20 mouse cellular contexts compared by ENCODE assay signal in genomic region chr8:41795625-41796024, GRCm38 (mm10).
A peak's percentile ranks its signal among the peaks of the same experiment; 100 is the strongest.
DNase-seq lines count a peak whose midpoint lies in the region; ATAC-seq lines count a peak whose summit lies in the region.
"Had no signal": no experiment of that assay in that cellular context is flagged by ENCODE, and none has a peak within 500 bp of the region (broad histone marks: within the 10 kb centered on the region; RNA-seq: fewer than 3 reads in every experiment).

No protein-coding gene starts in this region.

- no peaks in the 10 kb centered on the region for H3K9me3 ChIP-seq in neural tube, embryonic 15.5 days (replicated peaks)
- no peaks in the 10 kb centered on the region for H3K9me3 ChIP-seq in limb, embryonic 11.5 days (ENCODE audit: control insufficient read depth, low read length)
- H3K9me3 ChIP-seq: embryonic facial prominence, embryonic 10.5 days; forebrain, embryonic 13.5 days; heart, embryonic 12.5 days; hindbrain, embryonic 10.5 days; hindbrain, embryonic 15.5 days had no signal

- DNase-seq in frontal cortex, postnatal 10 days (ENCODE audit: low spot score in 2 of 2) = no peak
- DNase-seq in neural tube, embryonic 10.5 days (ENCODE audit: extremely low spot score, low spot score) = no peak
- DNase-seq in limb, embryonic 11.5 days (ENCODE audit: low spot score) = peak; percentile 29
- no peak for DNase-seq in thymus, postnatal 36 days
- no peak for DNase-seq in kidney, postnatal 36 days
- DNase-seq: adrenal gland, postnatal 14 days; cerebellum, adult 11-12 months; cerebellum, adult 9-11 months; cerebellum, postnatal 36 days; gastrocnemius, adult 2 months; gastrocnemius, postnatal 25 days had no signal

- H3K36me3 ChIP-seq in neural tube, embryonic 15.5 days = no peaks in the 10 kb centered on the region
- H3K36me3 ChIP-seq in limb, embryonic 11.5 days (ENCODE audit: control insufficient read depth, insufficient read depth, low read length) = no peaks in the 10 kb centered on the region
- H3K36me3 ChIP-seq: embryonic facial prominence, embryonic 10.5 days; heart, embryonic 12.5 days; hindbrain, embryonic 10.5 days; hindbrain, embryonic 15.5 days had no signal

- WGBS in neural tube, embryonic 15.5 days = 66% methylated on average over 2 of the region's 2 CpGs
- WGBS in limb, embryonic 11.5 days = 22% methylated on average over 2 of the region's 2 CpGs

- H3K4me2 ChIP-seq in neural tube, embryonic 15.5 days = no peak overlapping the region
- H3K4me2 ChIP-seq in limb, embryonic 11.5 days (ENCODE audit: low read depth, severe bottlenecking) = no peak overlapping the region
- H3K4me2 ChIP-seq: forebrain, embryonic 13.5 days; heart, embryonic 12.5 days; hindbrain, embryonic 15.5 days had no signal

- no peak overlapping the region for H3K9ac ChIP-seq in neural tube, embryonic 15.5 days (replicated peaks)
- H3K9ac ChIP-seq in limb, embryonic 11.5 days (ENCODE audit: low read length) = no peak overlapping the region
- H3K9ac ChIP-seq: forebrain, embryonic 13.5 days; heart, embryonic 12.5 days; hindbrain, embryonic 15.5 days had no signal

- H3K4me1 ChIP-seq in neural tube, embryonic 15.5 days = no peaks in the 10 kb centered on the region
- H3K4me1 ChIP-seq in limb, embryonic 11.5 days (ENCODE audit: control insufficient read depth, insufficient read depth, low read length) = no peaks in the 10 kb centered on the region
- H3K4me1 ChIP-seq: embryonic facial prominence, embryonic 10.5 days; forebrain, embryonic 13.5 days; heart, embryonic 12.5 days; hindbrain, embryonic 10.5 days; hindbrain, embryonic 15.5 days had no signal

- H3K27ac ChIP-seq in neural tube, embryonic 15.5 days (replicated peaks) = no peak overlapping the region
- H3K27ac ChIP-seq in limb, embryonic 11.5 days (replicated peaks; ENCODE audit: low read depth, low read length) = no peak overlapping the region
- H3K27ac ChIP-seq: embryonic facial prominence, embryonic 10.5 days; forebrain, embryonic 13.5 days; gastrocnemius, adult 2 months; hindbrain, embryonic 10.5 days; hindbrain, embryonic 15.5 days had no signal

- H3K27me3 ChIP-seq in neural tube, embryonic 15.5 days (replicated peaks) = no peaks in the 10 kb centered on the region
- H3K27me3 ChIP-seq in limb, embryonic 11.5 days (ENCODE audit: control insufficient read depth, insufficient read depth, low read length) = no peaks in the 10 kb centered on the region
- H3K27me3 ChIP-seq: forebrain, embryonic 13.5 days; heart, embryonic 12.5 days; hindbrain, embryonic 15.5 days had no signal

- peak; percentile 59 for ATAC-seq in frontal cortex, adult (ENCODE audit: low TSS enrichment)
- 0 out of 2 replicates have a peak, but pooled peaks have one; percentile 28 for ATAC-seq in neural tube, embryonic 15.5 days (ENCODE audit: low FRiP score)
- ATAC-seq in limb, embryonic 11.5 days (ENCODE audit: insufficient number of reproducible peaks, low FRiP score, low TSS enrichment, low read depth) = no peak
- ATAC-seq: activated CD4-positive, CD25-positive, alpha-beta regulatory T cell, adult 4 months; forebrain, embryonic 13.5 days; Patski had no signal

- H3K4me3 ChIP-seq in neural tube, embryonic 15.5 days (replicated peaks) = no peak overlapping the region
- no peak overlapping the region for H3K4me3 ChIP-seq in limb, embryonic 11.5 days (ENCODE audit: low read depth, low read length)
- H3K4me3 ChIP-seq: embryonic facial prominence, embryonic 10.5 days; forebrain, embryonic 13.5 days; gastrocnemius, adult 2 months; heart, embryonic 12.5 days; hindbrain, embryonic 10.5 days; hindbrain, embryonic 15.5 days had no signal
